Mouse (Mus musculus) cerebellum, adult (tissue): ENCODE results near the gene Ndufaf2.

Experiments used
- ATAC-seq: cut with Nextera tagmentation; 2 replicates; pipeline ENCODE4 v1.9.2; 2017; ENCODE audit warnings: mild to moderate bottlenecking, moderate library complexity, mixed read lengths; ENCODE audit not compliant: insufficient number of reproducible peaks, low FRiP score, low TSS enrichment

Gene Ndufaf2

GRCm38 (mm10) chr13:108144086-108144485, 14.3 kb downstream of the Ndufaf2 start:
- no peak for ATAC-seq

GRCm38 (mm10) chr13:108138403-108138977, 19.9 kb downstream of the Ndufaf2 start:
- ATAC-seq: no peak

- ATAC-seq: no peak
Measured at GRCm38 (mm10) chr13:108135617-108136016, 22.8 kb downstream of the Ndufaf2 start.

- no peak for ATAC-seq
Measured at GRCm38 (mm10) chr13:108132031-108132819, 26.2 kb downstream of the Ndufaf2 start.

GRCm38 (mm10) chr13:108130737-108131136, 27.7 kb downstream of the Ndufaf2 start:
- ATAC-seq: no peak

- ATAC-seq: no peak
Measured at GRCm38 (mm10) chr13:108129070-108129469, 29.4 kb downstream of the Ndufaf2 start.

GRCm38 (mm10) chr13:108127883-108128282, 30.5 kb downstream of the Ndufaf2 start:
- no peak for ATAC-seq

GRCm38 (mm10) chr13:108127130-108127529, 31.3 kb downstream of the Ndufaf2 start:
- ATAC-seq: no peak

GRCm38 (mm10) chr13:108126246-108126645, 32.2 kb downstream of the Ndufaf2 start:
- ATAC-seq: no peak

- no peak for ATAC-seq
Measured at GRCm38 (mm10) chr13:108124096-108124495, 34.3 kb downstream of the Ndufaf2 start.

- ATAC-seq: no peak
Measured at GRCm38 (mm10) chr13:108123109-108123723, 35.2 kb downstream of the Ndufaf2 start.

GRCm38 (mm10) chr13:108119411-108120310, 38.8 kb downstream of the Ndufaf2 start:
- ATAC-seq: no peak

- peak; percentile 66 for ATAC-seq
Measured at GRCm38 (mm10) chr13:108118188-108118587, 40.2 kb downstream of the Ndufaf2 start.

GRCm38 (mm10) chr13:108117654-108118053, 40.8 kb downstream of the Ndufaf2 start:
- ATAC-seq: no peak

- ATAC-seq: no peak
Measured at GRCm38 (mm10) chr13:108114257-108114656, 44.2 kb downstream of the Ndufaf2 start.

GRCm38 (mm10) chr13:108113536-108113935, 44.9 kb downstream of the Ndufaf2 start:
- ATAC-seq: no peak

- no peak for ATAC-seq
Measured at GRCm38 (mm10) chr13:108110929-108111328, 47.5 kb downstream of the Ndufaf2 start.

GRCm38 (mm10) chr13:108100700-108101099, 57.7 kb downstream of the Ndufaf2 start:
- no peak for ATAC-seq

GRCm38 (mm10) chr13:108096446-108096845, 62.0 kb downstream of the Ndufaf2 start:
- ATAC-seq: no peak

GRCm38 (mm10) chr13:108095617-108096016, 62.8 kb downstream of the Ndufaf2 start:
- ATAC-seq: peak; percentile 99
